Mouse (Mus musculus): Measurements from ENCODE around the gene Cdc42ep1. TPM values are rescaled to one million over a fixed set of nuclear protein-coding genes. Genes with fewer than 3 reads are reported as not detected.

Gene Cdc42ep1
- polyA plus RNA-seq, 1 experiment from 2014 or later = 11.5 TPM

DNA sequence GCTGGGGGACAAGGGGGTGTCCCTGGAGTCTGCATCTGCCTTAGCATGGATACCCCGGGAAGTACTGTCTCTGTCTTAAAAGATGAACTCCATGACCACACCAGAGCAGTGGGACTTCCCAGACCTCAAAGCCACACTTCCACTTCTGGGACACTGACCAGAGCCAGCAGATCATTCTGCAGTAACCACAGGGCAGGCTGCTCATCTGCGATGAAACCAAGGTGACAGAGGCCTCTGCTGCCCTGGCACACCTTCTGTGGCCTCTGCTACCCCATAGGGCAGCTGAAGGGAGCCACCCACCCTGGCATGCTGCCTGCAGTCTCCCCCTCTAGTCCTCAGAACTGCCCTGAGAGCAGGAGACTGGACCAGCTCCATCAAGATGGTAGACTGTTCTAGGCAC lies 53.3 kb downstream of the Cdc42ep1 start:
- Histone ChIP-seq H3K27me3 (peaks cover 25% of the 10 kb centered on the region), H3K4me1 (replicated peaks) (peaks cover 39% of the 10 kb centered on the region), H3K9me3 (no peaks in the 10 kb centered on the region), H3K27ac (replicated peaks) (no peak overlapping the region), H3K9ac (no peak overlapping the region), H3K36me3 (peaks cover 39% of the 10 kb centered on the region), H3K4me3 (no peak overlapping the region), H3K4me2 (no peak overlapping the region)
- 80% methylated on average over 2 of the region's 2 CpGs for WGBS
- no peak for ATAC-seq (ENCODE audit: low read depth)

DNA sequence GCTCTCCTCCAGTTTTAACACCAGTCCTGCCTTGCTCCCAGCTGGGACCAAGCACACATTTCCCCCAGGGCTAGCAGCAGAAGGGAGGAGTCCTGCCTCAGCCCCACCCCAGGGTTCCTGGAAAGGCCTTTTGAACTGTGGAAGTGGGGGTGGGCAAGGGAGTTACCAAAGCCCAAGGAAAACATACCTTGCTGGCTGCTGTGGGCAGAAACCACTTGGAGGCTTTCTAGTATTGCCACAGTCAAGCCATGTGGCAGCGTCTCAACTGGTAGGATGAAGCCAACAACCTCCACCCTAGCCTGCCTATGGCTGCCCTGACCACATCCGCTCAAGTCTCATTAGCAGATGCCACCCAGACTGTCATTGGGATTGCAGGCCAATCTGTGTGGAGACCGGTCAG lies 53.7 kb downstream of the Cdc42ep1 start:
- H3K4me2 ChIP-seq = no peak overlapping the region
- H3K9ac ChIP-seq = no peak overlapping the region
- ATAC-seq (ENCODE audit: low read depth) = no peak
- H3K27ac ChIP-seq (replicated peaks) = no peak overlapping the region
- no peaks in the 10 kb centered on the region for H3K9me3 ChIP-seq
- peaks cover 34% of the 10 kb centered on the region for H3K36me3 ChIP-seq
- no peak overlapping the region for H3K4me3 ChIP-seq
- H3K27me3 ChIP-seq = peaks cover 29% of the 10 kb centered on the region
- H3K4me1 ChIP-seq (replicated peaks) = peaks cover 43% of the 10 kb centered on the region
- WGBS = 85% methylated on average over 3 of the region's 3 CpGs

DNA sequence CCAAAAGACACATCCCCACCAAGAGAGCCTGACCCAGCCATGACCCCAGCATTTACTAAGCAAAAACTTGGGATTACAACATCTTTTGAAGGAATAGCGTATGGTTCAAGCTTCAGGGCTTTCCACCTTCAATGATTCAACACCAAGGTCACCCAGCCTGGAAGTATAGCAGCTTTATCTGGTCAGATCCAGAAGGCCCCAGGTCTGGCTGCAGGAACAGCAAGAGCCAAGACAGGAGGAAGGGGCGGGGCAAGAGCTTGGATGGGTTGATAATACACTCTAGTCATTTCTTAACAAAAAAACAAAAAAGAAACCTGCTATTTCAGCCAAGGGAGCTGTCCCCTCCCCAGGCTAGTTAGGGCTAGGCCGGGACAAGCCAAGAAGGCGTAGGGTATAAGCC lies 55.1 kb downstream of the Cdc42ep1 start:
- no peak overlapping the region for H3K4me3 ChIP-seq
- 94% methylated on average over 4 of the region's 4 CpGs for WGBS
- no peak overlapping the region for H3K9ac ChIP-seq
- H3K36me3 ChIP-seq = peaks cover 21% of the 10 kb centered on the region
- no peak for ATAC-seq (ENCODE audit: low read depth)
- no peak overlapping the region for H3K4me2 ChIP-seq
- peaks cover 35% of the 10 kb centered on the region for H3K27me3 ChIP-seq
- H3K4me1 ChIP-seq (replicated peaks) = peaks cover 46% of the 10 kb centered on the region
- H3K9me3 ChIP-seq = no peaks in the 10 kb centered on the region
- H3K27ac ChIP-seq (replicated peaks) = no peak overlapping the region

DNA sequence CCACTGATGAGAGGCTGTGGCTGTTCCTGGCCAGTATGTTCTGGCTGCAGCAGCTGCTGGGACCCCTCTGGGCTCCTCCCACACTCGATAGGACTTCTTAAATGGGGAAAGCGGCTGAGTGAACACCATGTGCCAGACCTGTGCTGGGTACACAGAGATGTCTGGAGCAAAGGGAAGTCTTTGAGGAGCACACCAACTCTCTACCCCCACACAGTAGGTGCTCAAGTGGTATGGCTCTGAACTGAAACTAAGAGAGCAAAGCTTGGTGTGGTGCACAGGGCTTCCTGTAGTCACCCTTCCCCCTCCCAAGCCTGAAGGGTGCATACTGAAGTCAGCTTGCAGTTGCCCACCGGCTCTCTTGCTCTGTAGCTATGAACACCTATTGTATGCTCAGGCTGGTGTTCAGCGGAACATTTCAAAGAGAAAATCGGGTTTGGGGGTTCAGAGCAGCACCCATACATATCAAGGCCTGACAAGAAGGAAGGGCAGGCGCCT lies 56.1 kb downstream of the Cdc42ep1 start:
- Histone ChIP-seq H3K36me3 (peaks cover 10% of the 10 kb centered on the region), H3K9ac (0 out of 2 replicates have a peak overlapping the region, but pooled peaks have one; percentile 73), H3K27ac (replicated peaks) (no peak overlapping the region), H3K4me1 (replicated peaks) (peaks cover 40% of the 10 kb centered on the region), H3K4me3 (no peak overlapping the region), H3K4me2 (0 out of 2 replicates have a peak overlapping the region, but pooled peaks have one; percentile 90), H3K9me3 (no peaks in the 10 kb centered on the region), H3K27me3 (peaks cover 35% of the 10 kb centered on the region)
- WGBS = 59% methylated on average over 6 of the region's 6 CpGs
- ATAC-seq (ENCODE audit: low read depth) = no peak

DNA sequence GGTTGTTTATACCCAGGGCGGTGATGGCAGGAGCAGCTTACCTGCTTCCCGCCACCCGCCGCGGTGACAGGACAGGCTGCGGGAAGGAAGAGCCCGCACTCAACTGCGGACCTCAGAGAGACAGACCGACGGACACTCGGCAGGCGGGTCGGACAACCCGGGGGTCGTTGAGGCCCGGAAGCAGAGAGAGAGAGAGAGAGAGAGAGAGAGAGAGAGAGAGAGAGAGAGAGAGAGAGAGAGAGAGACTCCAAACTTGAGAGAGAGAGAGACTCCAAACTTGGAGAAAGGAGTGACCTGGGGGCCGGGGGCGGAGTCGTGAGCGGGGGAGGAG lies 57.0 kb downstream of the Cdc42ep1 start, which contains the start of gene Gm49510:
Gm49510 (plus strand) TSS at position 259 of the 331 bp plus-strand sequence.
- H3K4me2 ChIP-seq = peak within 1 kb of the TSS; percentile 90
- no peaks in the 10 kb centered on the region for H3K9me3 ChIP-seq
- H3K9ac ChIP-seq = peak within 1 kb of the TSS; percentile 73
- WGBS = 1% methylated on average over 20 of the region's 20 CpGs
- peaks cover 5% of the 10 kb centered on the region; the same call in 1 of the 2 replicates for H3K36me3 ChIP-seq
- no peak within 1 kb of the TSS for H3K27ac ChIP-seq (replicated peaks)
- no peak for ATAC-seq (ENCODE audit: low read depth)
- peak within 1 kb of the TSS; percentile 51 for H3K4me3 ChIP-seq
- H3K27me3 ChIP-seq = peaks cover 35% of the 10 kb centered on the region
- peaks cover 32% of the 10 kb centered on the region for H3K4me1 ChIP-seq (replicated peaks)

DNA sequence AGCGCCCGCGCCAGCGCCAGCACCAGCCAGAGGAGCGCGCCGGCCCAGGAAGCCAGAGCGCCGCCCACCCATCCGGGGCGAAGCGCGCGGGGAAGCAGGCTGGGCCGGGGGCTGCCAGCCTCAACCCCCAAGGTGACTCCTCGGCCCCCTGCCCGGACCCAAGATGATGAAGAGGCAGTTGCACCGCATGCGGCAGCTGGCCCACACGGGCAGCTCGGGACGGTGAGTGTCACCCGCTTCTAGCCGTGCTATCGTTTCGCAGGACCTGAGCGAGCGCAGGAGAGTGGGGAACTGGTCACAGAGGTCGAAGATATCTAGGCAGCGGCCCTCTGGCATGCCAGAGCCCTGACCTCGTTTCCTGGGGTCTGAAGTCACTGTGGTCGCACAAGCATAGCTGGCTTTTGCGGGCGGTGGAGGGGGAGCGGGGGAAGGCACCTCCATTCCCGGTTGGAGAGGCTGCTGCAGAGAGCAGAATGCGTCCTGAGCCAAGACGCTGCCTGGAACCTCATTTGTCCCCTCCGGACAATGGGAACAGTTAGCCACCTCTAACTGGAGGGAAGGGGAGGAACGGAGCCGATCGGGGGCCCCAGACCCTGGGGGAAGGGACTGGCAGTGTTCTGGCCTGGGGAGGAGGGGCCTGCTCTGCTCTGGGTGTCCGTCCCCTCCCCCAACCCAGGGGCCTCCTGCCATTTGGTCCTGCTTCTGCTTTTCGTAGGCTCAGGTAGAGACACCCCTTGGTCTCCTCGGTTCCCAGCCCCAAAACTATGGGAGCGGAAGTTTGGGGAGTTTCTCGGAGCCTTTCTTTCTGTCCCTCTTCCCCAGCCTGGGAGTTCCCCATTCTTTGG lies 57.5 kb downstream of the Cdc42ep1 start, which contains the start of gene Sh3bp1:
Sh3bp1 (plus strand) TSS at position 29 of the 845 bp plus-strand sequence.
- peaks cover 35% of the 10 kb centered on the region for H3K27me3 ChIP-seq
- 2% methylated on average over 45 of the region's 47 CpGs for WGBS
- no peak for ATAC-seq (ENCODE audit: low read depth)

More for the DNA sequence above, 57.5 kb downstream of the Cdc42ep1 start, which contains the start of gene Sh3bp1:
- peaks cover 2% of the 10 kb centered on the region; the same call in 1 of the 2 replicates for H3K36me3 ChIP-seq
- peaks cover 32% of the 10 kb centered on the region for H3K4me1 ChIP-seq (replicated peaks)
- peak within 1 kb of the TSS; percentile 90 for H3K4me2 ChIP-seq
- H3K27ac ChIP-seq (replicated peaks) = no peak within 1 kb of the TSS
- H3K9ac ChIP-seq = peak within 1 kb of the TSS; percentile 73
- H3K9me3 ChIP-seq = no peaks in the 10 kb centered on the region
- H3K4me3 ChIP-seq = peak within 1 kb of the TSS; percentile 51

Small RNA genes within 50 kb of the gene (microRNA-seq; reads per million reads assigned to microRNA genes)
- gene Mir6955 = not detected

Other genes starting within 250 kb of the Cdc42ep1 start
- gene Cyth4, start 245.6 kb upstream of the Cdc42ep1 start, polyA plus RNA-seq (2015; fragmentation: Nextera tagmentation; extraction: Ambion mirVana) = 7.3 and 7.7 TPM in 2 replicates
- 5.5 and 6.0 TPM in 2 replicates for gene Elfn2, start 123.9 kb upstream of the Cdc42ep1 start, polyA plus RNA-seq (2015; fragmentation: Nextera tagmentation; extraction: Ambion mirVana)
- 34.2 and 34.4 TPM in 2 replicates for gene Mfng, start 69.1 kb upstream of the Cdc42ep1 start, polyA plus RNA-seq (2015; fragmentation: Nextera tagmentation; extraction: Ambion mirVana)
- 1.7 and 2.0 TPM in 2 replicates for gene Card10, start 39.6 kb upstream of the Cdc42ep1 start, polyA plus RNA-seq (2015; fragmentation: Nextera tagmentation; extraction: Ambion mirVana)
- not detected in 2 replicates for gene Lgals2, start 12.9 kb downstream of the Cdc42ep1 start, polyA plus RNA-seq (2015; fragmentation: Nextera tagmentation; extraction: Ambion mirVana)
- 44.0 and 51.0 TPM in 2 replicates for gene Gga1, start 34.6 kb downstream of the Cdc42ep1 start, polyA plus RNA-seq (2015; fragmentation: Nextera tagmentation; extraction: Ambion mirVana)
- 0.37 TPM in 1 of 2 replicates, not detected in the other for gene Gm49510, start 57.0 kb downstream of the Cdc42ep1 start, polyA plus RNA-seq (2015; fragmentation: Nextera tagmentation; extraction: Ambion mirVana)
- 6.2 and 6.8 TPM in 2 replicates for gene Sh3bp1, start 57.1 kb downstream of the Cdc42ep1 start, polyA plus RNA-seq (2015; fragmentation: Nextera tagmentation; extraction: Ambion mirVana)
- 46.3 and 53.6 TPM in 2 replicates for gene Pdxp, start 71.3 kb downstream of the Cdc42ep1 start, polyA plus RNA-seq (2015; fragmentation: Nextera tagmentation; extraction: Ambion mirVana)
- 273 and 356 TPM in 2 replicates for gene Lgals1, start 84.1 kb downstream of the Cdc42ep1 start, polyA plus RNA-seq (2015; fragmentation: Nextera tagmentation; extraction: Ambion mirVana)
- gene Nol12, start 92.3 kb downstream of the Cdc42ep1 start, polyA plus RNA-seq (2015; fragmentation: Nextera tagmentation; extraction: Ambion mirVana) = 57.1 and 60.8 TPM in 2 replicates
- gene Triobp, start 105.1 kb downstream of the Cdc42ep1 start, polyA plus RNA-seq (2015; fragmentation: Nextera tagmentation; extraction: Ambion mirVana) = 33.4 and 40.1 TPM in 2 replicates
- 275 and 287 TPM in 2 replicates for gene H1f0, start 185.8 kb downstream of the Cdc42ep1 start, polyA plus RNA-seq (2015; fragmentation: Nextera tagmentation; extraction: Ambion mirVana)
- not detected in 2 replicates for gene Galr3, start 199.3 kb downstream of the Cdc42ep1 start, polyA plus RNA-seq (2015; fragmentation: Nextera tagmentation; extraction: Ambion mirVana)
- 46.5 and 52.9 TPM in 2 replicates for gene Ankrd54, start 220.3 kb downstream of the Cdc42ep1 start, polyA plus RNA-seq (2015; fragmentation: Nextera tagmentation; extraction: Ambion mirVana)
- gene Eif3l, start 232.6 kb downstream of the Cdc42ep1 start, polyA plus RNA-seq (2015; fragmentation: Nextera tagmentation; extraction: Ambion mirVana) = 185 and 196 TPM in 2 replicates

Measured in neural tube, embryonic 13.5 days (tissue).